Mouse (Mus musculus): ENCODE measurements around the gene Rnf146.
"Not testable (repeated sequence)": the region's sequence is repeated elsewhere in the genome, so short reads cannot be mapped to it uniquely, and the experiment has no call there.

The Rnf146 gene

DNA sequence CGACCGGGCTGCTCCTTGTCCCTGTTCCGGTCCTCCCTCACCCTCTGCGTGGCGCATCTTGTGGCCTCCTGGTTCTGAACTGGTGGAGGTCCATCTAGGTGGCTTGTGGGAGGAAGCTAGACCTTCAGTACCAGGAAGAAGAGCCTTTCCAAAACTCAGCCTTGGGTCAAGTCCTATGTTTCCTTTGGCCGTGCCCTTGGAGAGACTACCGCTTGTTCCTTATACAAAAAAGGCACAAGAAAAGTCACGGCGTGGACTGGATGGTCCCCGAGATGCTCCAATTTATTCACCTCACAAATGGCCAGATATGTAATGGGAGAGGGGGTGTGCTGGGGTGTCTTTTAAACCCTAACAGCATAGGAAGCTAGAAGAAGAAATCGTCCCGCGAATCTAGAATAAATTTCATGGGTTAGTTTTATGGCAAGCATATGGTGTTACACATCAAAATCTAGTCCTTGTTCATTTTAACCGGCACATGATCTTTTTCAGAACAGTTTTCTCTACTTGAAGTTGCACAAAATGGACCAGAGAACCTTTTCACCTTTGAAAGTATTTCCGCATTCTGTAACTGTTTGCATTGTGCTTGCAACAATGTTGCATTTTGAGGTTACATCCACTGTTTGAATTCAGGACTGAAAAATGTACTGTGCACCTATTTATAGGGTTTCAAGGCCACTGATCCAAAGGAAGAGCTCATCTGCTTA, at the start of gene Rnf146:
Gene Rnf146, minus strand, starts transcription at position 246 of the 704 bp plus-strand sequence.
- peak; percentile 31 for ATAC-seq (ENCODE audit: low TSS enrichment)

DNA sequence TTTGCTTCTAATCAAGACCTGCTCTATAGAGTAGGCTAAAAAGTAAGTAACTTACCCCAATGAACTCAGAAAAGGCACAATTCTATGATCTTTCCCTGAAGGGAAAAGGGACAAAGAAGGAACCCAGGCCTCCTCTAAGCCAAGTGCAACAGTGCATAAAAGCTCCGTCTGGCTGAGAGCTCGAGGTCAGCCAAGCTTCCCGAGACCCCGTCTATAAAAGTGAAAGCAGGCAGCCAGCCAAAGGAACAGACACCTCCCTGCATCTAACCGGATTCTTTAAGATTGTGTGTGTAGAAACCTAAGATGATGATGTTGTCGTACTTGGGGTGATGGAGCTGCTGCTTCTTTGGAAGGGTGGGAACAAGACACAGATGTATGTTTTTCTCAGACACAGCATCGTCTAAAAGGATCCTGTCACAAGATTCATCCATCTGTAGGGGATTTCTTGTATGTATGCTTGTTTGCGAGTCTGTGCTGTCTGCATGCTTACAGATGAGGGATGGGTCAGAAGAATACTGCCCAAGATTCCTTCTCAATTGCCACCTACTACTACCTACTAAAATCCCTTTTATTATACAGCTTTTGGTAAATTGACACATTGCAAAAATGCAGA, 40.5 kb upstream of the Rnf146 start:
- no peak for ATAC-seq (ENCODE audit: low TSS enrichment)

DNA sequence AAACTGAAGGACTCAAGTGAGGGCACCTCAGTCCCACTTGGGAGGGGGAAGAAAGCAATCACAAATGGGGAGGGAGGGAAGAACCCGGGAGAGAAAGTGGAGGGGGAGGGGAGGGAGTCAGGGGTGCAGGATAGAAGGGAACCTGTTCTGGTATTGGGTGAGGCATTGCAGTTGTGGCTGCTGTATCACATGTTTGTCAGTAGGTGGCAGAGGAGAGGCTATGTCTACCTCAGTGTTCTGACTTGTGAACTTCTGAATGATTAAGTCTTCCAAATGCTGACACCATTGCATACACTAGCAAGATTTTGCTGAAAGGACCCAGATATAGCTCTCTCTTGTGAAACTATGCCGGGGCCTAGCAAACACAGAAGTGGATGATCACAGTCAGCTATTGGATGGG, 32.6 kb upstream of the Rnf146 start:
- ATAC-seq (ENCODE audit: low TSS enrichment): not testable (repeated sequence)

DNA sequence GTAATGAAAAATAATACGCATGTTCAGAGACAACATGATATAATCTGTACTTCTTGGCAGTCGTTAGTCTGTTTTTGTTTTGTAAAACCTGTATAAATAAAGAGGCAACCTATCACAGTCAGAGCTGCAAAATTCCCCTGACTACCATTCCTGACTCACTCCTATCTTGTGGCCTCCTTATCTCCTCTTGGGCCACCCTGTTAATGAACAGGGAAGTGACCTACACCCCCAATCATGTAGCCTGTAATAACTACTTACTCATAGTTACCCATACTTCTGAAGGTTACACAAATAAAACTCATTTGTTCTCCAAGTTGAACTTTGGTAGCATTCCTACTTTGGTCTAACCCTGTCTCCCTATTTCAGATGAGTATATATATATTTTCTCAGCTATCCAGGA, 19.3 kb upstream of the Rnf146 start:
- no peak for ATAC-seq (ENCODE audit: low TSS enrichment)

DNA sequence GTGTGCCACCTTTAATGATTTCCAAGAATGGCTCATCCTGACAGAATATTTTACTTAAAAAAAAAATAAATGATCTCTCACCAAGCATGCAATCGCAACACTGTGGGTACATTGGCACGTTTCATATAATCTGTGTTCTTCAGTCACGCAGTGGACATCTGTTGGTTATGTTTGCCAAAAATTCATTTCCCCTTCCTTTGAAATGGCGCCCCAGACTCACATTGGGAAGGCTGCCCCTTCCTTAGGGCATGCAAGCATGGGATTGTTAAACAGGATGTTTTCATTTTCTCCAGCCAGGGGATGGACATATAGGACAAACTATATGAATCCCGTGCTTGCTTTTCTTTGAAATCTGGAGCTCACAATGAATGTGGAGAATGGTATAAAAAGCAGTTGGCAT, 11.8 kb upstream of the Rnf146 start:
- ATAC-seq (ENCODE audit: low TSS enrichment): no peak

DNA sequence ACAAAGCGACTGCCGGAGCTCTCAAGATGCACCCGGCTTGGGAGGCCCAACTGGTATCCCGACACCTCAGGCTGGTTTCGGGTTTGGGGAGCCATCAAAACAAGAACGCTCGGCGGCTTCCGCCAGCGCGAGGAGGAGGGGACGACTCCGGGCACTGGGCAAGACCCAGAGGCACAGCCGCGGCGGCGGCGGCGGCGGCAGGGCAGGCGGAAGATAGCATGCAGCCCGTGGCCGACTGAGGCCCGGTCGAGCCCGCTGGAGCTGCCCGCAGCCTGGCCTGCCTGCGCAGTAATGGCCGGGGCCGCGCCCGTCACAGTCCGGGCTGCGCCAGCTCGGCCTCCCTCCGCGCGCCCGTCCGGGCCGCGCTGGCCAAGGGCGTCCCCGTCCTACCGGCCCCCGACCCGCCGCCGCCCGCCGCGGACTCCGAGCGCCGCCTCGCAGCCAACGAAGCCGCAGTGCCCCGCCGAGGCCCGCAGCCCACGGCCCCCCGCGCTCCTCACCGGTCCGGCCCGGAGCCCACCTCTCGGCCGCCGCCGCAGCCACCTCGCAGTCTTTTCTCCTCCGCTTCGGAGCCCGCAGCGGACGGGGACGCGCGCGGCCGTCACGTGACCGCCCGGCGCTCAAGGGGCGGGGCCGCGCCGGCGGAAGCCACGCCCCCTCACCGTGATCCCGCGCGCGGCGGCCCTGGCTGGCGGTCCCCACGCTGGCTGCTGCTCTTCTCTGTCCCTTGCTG, 612 bp downstream of the Rnf146 start:
- peak; percentile 89 for ATAC-seq (ENCODE audit: low TSS enrichment)

- no peak for ATAC-seq (ENCODE audit: low TSS enrichment)
Measured at GRCm38 (mm10) chr10:29361095-29361463, 1.2 kb downstream of the Rnf146 start.

- peak; percentile 86 for ATAC-seq (ENCODE audit: low TSS enrichment)
Measured at GRCm38 (mm10) chr10:29354183-29354582, 8.1 kb downstream of the Rnf146 start.

GRCm38 (mm10) chr10:29352575-29352974, 9.7 kb downstream of the Rnf146 start:
- no peak for ATAC-seq (ENCODE audit: low TSS enrichment)

DNA sequence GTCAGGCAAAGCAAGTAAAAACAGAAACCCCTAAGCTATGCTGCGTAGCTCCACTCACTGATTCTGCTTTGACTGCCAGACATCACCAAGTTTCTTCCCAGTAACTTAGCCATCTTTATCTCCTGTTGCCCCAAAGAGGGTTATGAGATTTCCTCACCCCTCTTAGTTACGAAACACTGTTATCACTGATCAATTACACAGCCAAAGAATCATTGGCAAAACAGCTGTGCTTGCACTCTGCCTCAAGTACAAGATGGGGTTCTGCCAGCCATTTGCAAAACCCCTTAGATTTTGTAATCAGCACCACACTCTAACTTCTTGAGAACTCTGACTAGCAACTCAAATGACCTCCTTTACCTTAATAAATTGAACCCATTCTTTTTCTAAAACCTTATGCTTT, 10.8 kb downstream of the Rnf146 start:
- no peak for ATAC-seq (ENCODE audit: low TSS enrichment)

DNA sequence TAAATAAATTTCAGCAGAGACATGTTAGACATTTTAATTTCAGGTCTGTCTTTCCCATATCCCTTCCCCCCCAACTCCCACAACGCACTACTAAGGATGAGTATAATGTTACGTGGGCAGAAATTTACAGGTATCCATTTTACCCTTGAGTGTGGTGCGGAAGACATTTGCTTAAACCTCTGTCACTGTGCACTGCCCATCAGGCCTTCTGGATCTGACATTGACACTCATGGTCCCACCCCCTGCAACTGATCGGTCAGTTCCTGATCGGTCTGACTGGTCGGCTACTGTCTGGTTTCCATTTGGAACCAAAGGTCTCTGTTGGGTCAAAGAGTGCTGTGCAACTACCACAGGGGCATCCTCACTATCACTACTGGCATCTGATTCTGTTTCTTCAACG, 15.6 kb downstream of the Rnf146 start:
- no peak for ATAC-seq (ENCODE audit: low TSS enrichment)

DNA sequence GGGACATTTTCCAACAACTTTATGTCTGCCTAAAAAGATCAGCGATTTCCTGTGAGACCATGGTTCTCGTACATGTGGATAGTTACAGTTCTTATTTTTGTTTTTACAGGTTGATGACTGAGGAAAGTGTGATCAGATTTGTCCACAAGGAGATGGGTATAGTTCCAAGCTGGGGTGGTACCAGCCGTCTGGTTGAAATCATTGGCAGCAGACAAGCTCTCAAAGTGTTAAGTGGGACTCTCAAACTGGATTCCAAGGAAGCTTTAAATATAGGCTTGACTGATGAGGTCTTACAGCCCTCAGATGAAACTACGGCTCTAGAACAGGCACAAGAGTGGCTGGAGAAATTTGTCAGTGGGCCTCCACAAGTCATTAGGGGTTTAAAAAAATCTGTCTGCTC, 18.0 kb downstream of the Rnf146 start:
- peak; percentile 76 for ATAC-seq (ENCODE audit: low TSS enrichment)

DNA sequence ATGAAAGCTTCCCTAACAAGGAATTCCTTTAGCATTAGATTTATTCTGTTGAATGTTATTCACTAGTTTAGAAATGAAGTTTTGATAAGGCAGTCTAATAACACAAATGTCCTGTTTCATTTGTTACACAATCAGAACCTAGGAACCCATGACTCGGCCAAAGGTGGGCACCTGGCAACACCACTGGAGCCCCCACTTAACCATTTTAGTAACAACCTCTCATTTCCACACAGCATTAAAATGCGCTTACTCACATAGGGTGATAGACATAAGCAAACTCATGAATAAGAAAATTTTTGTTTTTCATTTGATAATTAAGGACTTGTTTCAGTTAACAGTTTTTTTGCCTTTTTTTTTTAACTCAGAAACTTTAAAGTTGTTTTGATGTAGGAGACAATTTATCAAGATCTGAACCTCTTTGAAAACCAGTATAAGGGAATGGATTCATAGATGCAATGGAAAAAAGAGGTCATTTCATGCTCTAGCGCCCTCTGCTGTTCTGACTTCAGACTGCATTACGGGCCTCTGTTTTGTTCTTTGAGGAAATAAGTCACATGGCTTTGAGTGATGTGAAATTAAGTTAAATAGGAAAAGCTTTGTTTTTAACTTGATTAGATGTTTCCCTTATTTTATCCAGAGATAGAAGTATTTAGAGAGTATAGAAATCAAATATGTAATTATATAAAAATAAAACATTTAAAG, 23.7 kb downstream of the Rnf146 start:
- ATAC-seq (ENCODE audit: low TSS enrichment): peak; percentile 67

- ATAC-seq (ENCODE audit: low TSS enrichment): no peak
Measured at GRCm38 (mm10) chr10:29333836-29334235, 28.4 kb downstream of the Rnf146 start.

- no peak for ATAC-seq (ENCODE audit: low TSS enrichment)
Measured at GRCm38 (mm10) chr10:29324817-29325216, 37.4 kb downstream of the Rnf146 start.

DNA sequence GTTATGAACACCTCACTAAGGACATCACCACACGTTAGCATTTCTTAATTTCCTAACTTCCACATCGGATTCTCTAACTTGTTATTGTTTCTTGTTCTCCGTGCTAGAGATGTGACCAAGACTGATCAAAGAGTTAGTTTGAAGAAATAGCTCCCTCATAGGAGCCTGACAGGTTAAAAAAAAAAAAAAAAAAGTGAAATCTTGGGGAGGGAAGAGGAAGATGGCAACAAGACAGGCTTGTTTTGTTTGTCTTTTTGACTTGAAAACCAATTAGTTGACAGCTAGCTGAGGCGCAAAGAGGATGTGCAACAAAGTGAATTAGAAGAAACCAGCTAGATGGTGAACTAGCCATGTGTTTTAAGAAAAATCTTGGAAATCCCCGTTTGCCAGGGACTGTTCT, 48.3 kb downstream of the Rnf146 start:
- ATAC-seq (ENCODE audit: low TSS enrichment): peak; percentile 3; the same call in 1 of the 2 replicates

GRCm38 (mm10) chr10:29313064-29313638, 49.1 kb downstream of the Rnf146 start, which contains the start of gene Echdc1:
Gene Echdc1 (plus strand): TSS chr10:29313166.
- peak; percentile 96 for ATAC-seq (ENCODE audit: low TSS enrichment)

- no peak for ATAC-seq (ENCODE audit: low TSS enrichment)
Measured at GRCm38 (mm10) chr10:29311480-29312219, 50.6 kb downstream of the Rnf146 start.

- ATAC-seq (ENCODE audit: low TSS enrichment): no peak
Measured at GRCm38 (mm10) chr10:29302230-29302629, 60.0 kb downstream of the Rnf146 start.

Data from frontal cortex, adult (tissue).